Mouse (Mus musculus): Measurements from ENCODE around the gene Hexdc.

GRCm38 (mm10) chr11:121176285-121177270 lies 27.7 kb upstream of the Hexdc start:
- no peak for TF ChIP-seq POLR2A (IDR thresholded peaks at IDR 0.05; ENCODE audit: extremely low read depth, insufficient read depth, low read length)
- TF ChIP-seq CTCF (IDR thresholded peaks at IDR 0.05; ENCODE audit: extremely low read depth, insufficient read depth, low read length): peak; percentile 84

Data from cortical plate, adult 2 months (tissue).